Mouse (Mus musculus): ENCODE data around the gene Hdac1. TPM values are rescaled to one million over a fixed set of nuclear protein-coding genes. Genes with fewer than 3 reads are reported as not detected.

The Hdac1 gene
- total and polyA plus RNA-seq, 2 experiments from 2014 or later, result 25.8 to 73.6 TPM

GRCm38 (mm10) chr4:129571551-129572084, 29.1 kb upstream of the Hdac1 start:
- ATAC-seq (ENCODE audit: insufficient read depth, low read depth) (no peak), DNase-seq (ENCODE audit: low spot score) (no peak)
- 68% methylated on average over 8 of the region's 8 CpGs for WGBS
- H3K27ac ChIP-seq (ENCODE audit: low read depth), result no peak overlapping the region
- H3K27me3 ChIP-seq (ENCODE audit: control insufficient read depth, insufficient read depth, low read length), result no peaks in the 10 kb centered on the region
- no peak overlapping the region for H3K9ac ChIP-seq (replicated peaks; ENCODE audit: low read depth, low read length)
- H3K9me3 ChIP-seq (replicated peaks; ENCODE audit: control insufficient read depth, low read length), result no peaks in the 10 kb centered on the region
- TF ChIP-seq EP300 (IDR thresholded peaks at IDR 0.05; ENCODE audit: low read depth), result no peak
- no peak for TF ChIP-seq CTCF (IDR thresholded peaks at IDR 0.05; ENCODE audit: low read depth)
- H3K4me3 ChIP-seq (ENCODE audit: low read depth, low read length), result no peak overlapping the region
- 0 out of 2 replicates have a peak, but pooled peaks cover 6% of the 10 kb centered on the region for H3K4me1 ChIP-seq (ENCODE audit: control insufficient read depth, insufficient read depth)
- no peaks in the 10 kb centered on the region for H3K36me3 ChIP-seq (replicated peaks; ENCODE audit: control insufficient read depth, insufficient read depth, low read length)
- H3K4me2 ChIP-seq (ENCODE audit: low read depth, low read length), result no peak overlapping the region

- no peaks in the 10 kb centered on the region for H3K9me3 ChIP-seq (replicated peaks; ENCODE audit: control insufficient read depth, low read length)
- H3K9ac ChIP-seq (replicated peaks; ENCODE audit: low read depth, low read length), result no peak overlapping the region
- TF ChIP-seq CTCF (IDR thresholded peaks at IDR 0.05; ENCODE audit: low read depth) (no peak), EP300 (IDR thresholded peaks at IDR 0.05; ENCODE audit: low read depth) (no peak)
- no peak overlapping the region for H3K4me3 ChIP-seq (ENCODE audit: low read depth, low read length)
- H3K36me3 ChIP-seq (replicated peaks; ENCODE audit: control insufficient read depth, insufficient read depth, low read length), result no peaks in the 10 kb centered on the region
- ATAC-seq (ENCODE audit: insufficient read depth, low read depth), result no peak
- no peak for DNase-seq (ENCODE audit: low spot score)
- H3K4me2 ChIP-seq (ENCODE audit: low read depth, low read length), result no peak overlapping the region
- 0 out of 2 replicates have a peak, but pooled peaks cover 6% of the 10 kb centered on the region for H3K4me1 ChIP-seq (ENCODE audit: control insufficient read depth, insufficient read depth)
- no peaks in the 10 kb centered on the region for H3K27me3 ChIP-seq (ENCODE audit: control insufficient read depth, insufficient read depth, low read length)
- 86% methylated on average over 6 of the region's 6 CpGs for WGBS
- no peak overlapping the region for H3K27ac ChIP-seq (ENCODE audit: low read depth)
These were observed 27.5 kb upstream of the Hdac1 start for GRCm38 (mm10) chr4:129570028-129570427.

GRCm38 (mm10) chr4:129568366-129568765, 25.9 kb upstream of the Hdac1 start:
- ATAC-seq (ENCODE audit: insufficient read depth, low read depth) (no peak), DNase-seq (ENCODE audit: low spot score) (no peak)
- H3K4me1 ChIP-seq (ENCODE audit: control insufficient read depth, insufficient read depth), result 0 out of 2 replicates have a peak, but pooled peaks cover 6% of the 10 kb centered on the region
- no peak overlapping the region for H3K4me2 ChIP-seq (ENCODE audit: low read depth, low read length)
- WGBS, result 86% methylated on average over 7 of the region's 7 CpGs
- no peaks in the 10 kb centered on the region for H3K27me3 ChIP-seq (ENCODE audit: control insufficient read depth, insufficient read depth, low read length)
- no peak overlapping the region for H3K4me3 ChIP-seq (ENCODE audit: low read depth, low read length)
- H3K27ac ChIP-seq (ENCODE audit: low read depth), result no peak overlapping the region
- no peak overlapping the region for H3K9ac ChIP-seq (replicated peaks; ENCODE audit: low read depth, low read length)
- TF ChIP-seq CTCF (IDR thresholded peaks at IDR 0.05; ENCODE audit: low read depth) (no peak), EP300 (IDR thresholded peaks at IDR 0.05; ENCODE audit: low read depth) (no peak)
- H3K9me3 ChIP-seq (replicated peaks; ENCODE audit: control insufficient read depth, low read length), result no peaks in the 10 kb centered on the region
- H3K36me3 ChIP-seq (replicated peaks; ENCODE audit: control insufficient read depth, insufficient read depth, low read length), result no peaks in the 10 kb centered on the region

- Histone ChIP-seq H3K4me1 (ENCODE audit: control insufficient read depth, insufficient read depth) (no peaks in the 10 kb centered on the region), H3K4me3 (ENCODE audit: low read depth, low read length) (no peak overlapping the region), H3K27me3 (ENCODE audit: control insufficient read depth, insufficient read depth, low read length) (no peaks in the 10 kb centered on the region), H3K9ac (replicated peaks; ENCODE audit: low read depth, low read length) (no peak overlapping the region), H3K9me3 (replicated peaks; ENCODE audit: control insufficient read depth, low read length) (no peaks in the 10 kb centered on the region), H3K4me2 (ENCODE audit: low read depth, low read length) (no peak overlapping the region), H3K36me3 (replicated peaks; ENCODE audit: control insufficient read depth, insufficient read depth, low read length) (no peaks in the 10 kb centered on the region), H3K27ac (ENCODE audit: low read depth) (no peak overlapping the region)
- no peak for ATAC-seq (ENCODE audit: insufficient read depth, low read depth)
- 70% methylated on average over 6 of the region's 6 CpGs for WGBS
- no peak for DNase-seq (ENCODE audit: low spot score)
- TF ChIP-seq EP300 (IDR thresholded peaks at IDR 0.05; ENCODE audit: low read depth) (no peak), CTCF (IDR thresholded peaks at IDR 0.05; ENCODE audit: low read depth) (no peak)
These were observed 22.6 kb upstream of the Hdac1 start for GRCm38 (mm10) chr4:129565139-129565538.

GRCm38 (mm10) chr4:129563718-129564117, 21.2 kb upstream of the Hdac1 start:
- H3K4me2 ChIP-seq (ENCODE audit: low read depth, low read length), result no peak overlapping the region

GRCm38 (mm10) chr4:129561184-129561583, 18.7 kb upstream of the Hdac1 start:
- DNase-seq (ENCODE audit: low spot score) (no peak), ATAC-seq (ENCODE audit: insufficient read depth, low read depth) (no peak)
- Histone ChIP-seq H3K27me3 (ENCODE audit: control insufficient read depth, insufficient read depth, low read length) (no peaks in the 10 kb centered on the region), H3K9me3 (replicated peaks; ENCODE audit: control insufficient read depth, low read length) (no peaks in the 10 kb centered on the region), H3K9ac (replicated peaks; ENCODE audit: low read depth, low read length) (no peak overlapping the region), H3K4me3 (ENCODE audit: low read depth, low read length) (no peak overlapping the region), H3K4me1 (ENCODE audit: control insufficient read depth, insufficient read depth) (peaks cover 5% of the 10 kb centered on the region; the same call in 1 of the 2 replicates), H3K36me3 (replicated peaks; ENCODE audit: control insufficient read depth, insufficient read depth, low read length) (no peaks in the 10 kb centered on the region), H3K27ac (ENCODE audit: low read depth) (no peak overlapping the region), H3K4me2 (ENCODE audit: low read depth, low read length) (no peak overlapping the region)
- no peak for TF ChIP-seq CTCF (IDR thresholded peaks at IDR 0.05; ENCODE audit: low read depth)
- no peak for TF ChIP-seq EP300 (IDR thresholded peaks at IDR 0.05; ENCODE audit: low read depth)
- WGBS, result 75% methylated on average over 5 of the region's 5 CpGs

More at GRCm38 (mm10) chr4:129563718-129564117, 21.2 kb upstream of the Hdac1 start:
- WGBS, result 70% methylated on average over 8 of the region's 8 CpGs
- H3K9me3 ChIP-seq (replicated peaks; ENCODE audit: control insufficient read depth, low read length), result no peaks in the 10 kb centered on the region
- H3K27me3 ChIP-seq (ENCODE audit: control insufficient read depth, insufficient read depth, low read length), result no peaks in the 10 kb centered on the region
- DNase-seq (ENCODE audit: low spot score) (no peak), ATAC-seq (ENCODE audit: insufficient read depth, low read depth) (no peak)
- H3K27ac ChIP-seq (ENCODE audit: low read depth), result no peak overlapping the region
- TF ChIP-seq EP300 (IDR thresholded peaks at IDR 0.05; ENCODE audit: low read depth) (no peak), CTCF (IDR thresholded peaks at IDR 0.05; ENCODE audit: low read depth) (no peak)
- no peak overlapping the region for H3K4me3 ChIP-seq (ENCODE audit: low read depth, low read length)
- H3K36me3 ChIP-seq (replicated peaks; ENCODE audit: control insufficient read depth, insufficient read depth, low read length), result no peaks in the 10 kb centered on the region
- H3K9ac ChIP-seq (replicated peaks; ENCODE audit: low read depth, low read length), result no peak overlapping the region
- H3K4me1 ChIP-seq (ENCODE audit: control insufficient read depth, insufficient read depth), result no peaks in the 10 kb centered on the region
